Mouse (Mus musculus) cortical plate, adult 2 months (tissue): ENCODE data around the gene Prr5l. TPM values are rescaled to one million over a fixed set of nuclear protein-coding genes. Genes with fewer than 3 reads are reported as not detected.

Source experiments
- H3K27ac ChIP-seq: fragments of 200-500 bp; 2 replicates; pipeline ENCODE4 v1.5.1; 2012; ENCODE audit warnings: low read length, control low read depth, inconsistent platforms; ENCODE audit not compliant: insufficient read depth
- H3K4me1 ChIP-seq: fragments of 200-500 bp; 2 replicates; pipeline ENCODE4 v1.6.1; 2011; ENCODE audit warnings: low read length; ENCODE audit not compliant: control insufficient read depth, insufficient read depth
- H3K4me3 ChIP-seq: fragments of 200-500 bp; 2 replicates; pipeline ENCODE4 v1.5.1; 2011; ENCODE audit warnings: mild to moderate bottlenecking, low read length, control low read depth; ENCODE audit not compliant: insufficient read depth
- CTCF ChIP-seq: fragments of 200-500 bp; IDR thresholded peaks from 2 replicates; pipeline ENCODE4 v1.5.1; 2011; ENCODE audit warnings: mild to moderate bottlenecking, control low read depth, low read length; ENCODE audit not compliant: insufficient read depth; ENCODE audit errors: extremely low read depth
- POLR2A ChIP-seq: fragments of 200-500 bp; IDR thresholded peaks from 2 replicates; pipeline ENCODE4 v1.6.1; 2011; ENCODE audit warnings: mild to moderate bottlenecking, low read length, control low read depth; ENCODE audit not compliant: insufficient read depth; ENCODE audit errors: extremely low read depth
- polyA plus RNA-seq: library from polyadenylated mRNA; depleted of rRNA; stranded (reverse); fragments of >200 nt; gene quantifications from 2 replicates; pipeline ENCODE4 v1.2.3, GENCODE M21; 2012; rRNA removed

The Prr5l gene
- 15.2 and 19.8 TPM in 2 replicates for polyA plus RNA-seq

- no peak for TF ChIP-seq CTCF
- TF ChIP-seq POLR2A: no peak
- H3K4me1 ChIP-seq: peaks cover 1% of the 10 kb centered on the region; the same call in 1 of the 2 replicates
- H3K4me3 ChIP-seq: no peak within 1 kb of the TSS; the same call in 1 of the 2 replicates
- peak within 1 kb of the TSS; percentile 84 for H3K27ac ChIP-seq
These were observed at the start of gene Prr5l for GRCm38 (mm10) chr2:101882998-101883397. Gene Prr5l (minus strand): TSS chr2:101883027.

GRCm38 (mm10) chr2:101932169-101932936 lies 49.5 kb upstream of the Prr5l start:
- no peak overlapping the region for H3K27ac ChIP-seq
- no peak overlapping the region for H3K4me3 ChIP-seq
- H3K4me1 ChIP-seq: no peaks in the 10 kb centered on the region
- TF ChIP-seq CTCF (no peak), POLR2A (no peak)

GRCm38 (mm10) chr2:101925591-101926188 lies 42.9 kb upstream of the Prr5l start:
- Histone ChIP-seq H3K27ac (no peak overlapping the region), H3K4me1 (no peaks in the 10 kb centered on the region)

GRCm38 (mm10) chr2:101925183-101925582 lies 42.4 kb upstream of the Prr5l start:
- H3K27ac ChIP-seq: no peak overlapping the region
- H3K4me1 ChIP-seq: no peaks in the 10 kb centered on the region
- TF ChIP-seq CTCF: no peak
- TF ChIP-seq POLR2A: no peak
- no peak overlapping the region for H3K4me3 ChIP-seq

More at GRCm38 (mm10) chr2:101925591-101926188, 42.9 kb upstream of the Prr5l start:
- no peak for TF ChIP-seq CTCF
- TF ChIP-seq POLR2A: no peak
- H3K4me3 ChIP-seq: no peak overlapping the region

- Histone ChIP-seq H3K27ac (no peak overlapping the region), H3K4me3 (no peak overlapping the region), H3K4me1 (no peaks in the 10 kb centered on the region)
- TF ChIP-seq POLR2A (no peak), CTCF (no peak)
These were observed 40.4 kb upstream of the Prr5l start for GRCm38 (mm10) chr2:101923181-101923580.

- H3K4me3 ChIP-seq: no peak overlapping the region
- no peak for TF ChIP-seq CTCF
- no peak for TF ChIP-seq POLR2A
- no peaks in the 10 kb centered on the region for H3K4me1 ChIP-seq
- no peak overlapping the region for H3K27ac ChIP-seq
These were observed 39.5 kb upstream of the Prr5l start for GRCm38 (mm10) chr2:101922302-101922701.

GRCm38 (mm10) chr2:101920136-101920554 lies 37.3 kb upstream of the Prr5l start:
- Histone ChIP-seq H3K4me1 (no peaks in the 10 kb centered on the region), H3K4me3 (no peak overlapping the region), H3K27ac (0 out of 2 replicates have a peak overlapping the region, but pooled peaks have one; percentile 25)
- TF ChIP-seq POLR2A: no peak
- TF ChIP-seq CTCF: no peak

- no peak for TF ChIP-seq POLR2A
- TF ChIP-seq CTCF: no peak
- no peaks in the 10 kb centered on the region for H3K4me1 ChIP-seq
- H3K27ac ChIP-seq: no peak overlapping the region
- H3K4me3 ChIP-seq: no peak overlapping the region
These were observed 35.7 kb upstream of the Prr5l start for GRCm38 (mm10) chr2:101918518-101918917.

- H3K27ac ChIP-seq: no peak overlapping the region
- TF ChIP-seq POLR2A (no peak), CTCF (no peak)
- H3K4me3 ChIP-seq: no peak overlapping the region
- H3K4me1 ChIP-seq: peaks cover 2% of the 10 kb centered on the region; the same call in 1 of the 2 replicates
These were observed 26.7 kb upstream of the Prr5l start for GRCm38 (mm10) chr2:101909326-101910080.
